Mouse (Mus musculus) forebrain, embryonic 12.5 days (tissue): ENCODE data around the gene Slc29a2. TPM values are rescaled to one million over a fixed set of nuclear protein-coding genes. Genes with fewer than 3 reads are reported as not detected.
"Not testable (repeated sequence)": the region's sequence is repeated elsewhere in the genome, so short reads cannot be mapped to it uniquely, and the experiment has no call there.

Experiments
- ATAC-seq: fragments of 200-750 bp; cut with Nextera tagmentation; 2 replicates; pipeline ENCODE4 v1.8.0; 2017; ENCODE audit warnings: moderate TSS enrichment; ENCODE audit not compliant: low FRiP score
- H3K27ac ChIP-seq: fragments of 300-500 bp; sonication (generic); 2 replicates; pipeline ENCODE4 v1.5.1; 2016; ENCODE audit warnings: mild to moderate bottlenecking
- H3K27me3 ChIP-seq: fragments of 300-500 bp; sonication (generic); 2 replicates; pipeline ENCODE4 v1.6.1; 2016; ENCODE audit warnings: mild to moderate bottlenecking
- H3K36me3 ChIP-seq: fragments of 300-500 bp; sonication (generic); replicated peaks from 2 replicates; pipeline ENCODE4 v1.6.1; 2016; ENCODE audit warnings: mild to moderate bottlenecking
- H3K4me1 ChIP-seq: fragments of 300-500 bp; sonication (generic); 2 replicates; pipeline ENCODE4 v1.6.1; 2016
- H3K4me2 ChIP-seq: fragments of 300-500 bp; sonication (generic); 2 replicates; pipeline ENCODE4 v1.6.1; 2016; ENCODE audit warnings: mild to moderate bottlenecking, moderate library complexity
- H3K4me3 ChIP-seq: fragments of 300-500 bp; sonication (generic); replicated peaks from 2 replicates; pipeline ENCODE4 v1.5.1; 2016; ENCODE audit warnings: mild to moderate bottlenecking
- H3K9ac ChIP-seq: fragments of 300-500 bp; sonication (generic); 2 replicates; pipeline ENCODE4 v1.6.1; 2016; ENCODE audit warnings: mild to moderate bottlenecking
- H3K9me3 ChIP-seq: fragments of 300-500 bp; sonication (generic); 2 replicates; pipeline ENCODE4 v1.6.1; 2016
- WGBS: fragments of 180-500 bp; shearing (Covaris S2); methylation state at CpG from one replicate; pipeline ENCODE4 v1.1.7; 2016; 5-methylcytosine and 5-hydroxymethylcytosine counted together
- polyA plus RNA-seq: library from polyadenylated mRNA; unstranded; fragments of >200 nt; fragmentation: Nextera tagmentation; extraction: Ambion mirVana; gene quantifications from 2 replicates; pipeline ENCODE4 v1.2.1, GENCODE M21; 2016

Gene Slc29a2
- polyA plus RNA-seq, 1 experiment from 2014 or later = 7.2 TPM

DNA sequence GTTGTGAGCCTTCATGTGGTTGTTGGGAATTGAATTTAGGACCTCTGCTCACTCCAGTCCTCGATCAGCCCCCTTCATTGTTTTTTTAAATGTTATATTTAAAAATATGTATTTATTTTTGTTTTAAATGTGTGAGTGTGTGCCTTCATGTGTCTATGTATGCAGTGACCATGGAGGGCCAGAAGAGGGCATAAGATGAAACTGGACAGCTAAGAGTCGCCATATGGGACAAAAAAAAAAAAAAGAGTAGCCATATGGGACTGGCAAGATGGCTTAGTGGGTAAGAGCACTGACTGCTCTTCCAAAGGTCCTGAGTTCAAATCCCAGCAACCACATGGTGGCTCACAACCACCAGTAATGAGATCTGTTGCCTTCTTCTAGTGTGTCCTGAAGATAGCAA is 20.0 kb upstream of the Slc29a2 start:
- ATAC-seq, H3K36me3 ChIP-seq, H3K9ac ChIP-seq, H3K4me3 ChIP-seq, H3K4me2 ChIP-seq, H3K27ac ChIP-seq, H3K9me3 ChIP-seq: not testable (repeated sequence)
- 50% methylated on average over 2 of the region's 2 CpGs for WGBS
- peaks cover 15% of the 10 kb centered on the region for H3K4me1 ChIP-seq
- peaks cover 18% of the 10 kb centered on the region for H3K27me3 ChIP-seq

DNA sequence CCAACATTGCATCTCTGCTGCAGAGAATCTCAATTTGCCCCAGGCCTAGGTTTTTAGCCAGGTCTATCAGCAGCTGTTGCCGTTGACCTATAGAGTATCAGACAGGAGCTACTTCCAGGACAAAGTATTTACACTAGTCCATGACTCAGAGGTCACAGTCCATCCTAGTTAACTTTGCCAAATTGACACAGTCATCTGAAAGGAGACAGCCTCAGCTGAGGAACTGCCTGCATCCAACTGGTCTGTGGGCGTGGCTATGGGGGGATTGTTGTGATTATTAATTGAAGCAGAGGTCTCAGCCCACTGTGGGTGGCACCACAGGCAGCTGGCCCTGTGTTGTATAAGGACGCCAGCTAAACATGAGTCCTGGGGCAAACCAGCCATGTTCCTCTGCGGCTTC is 18.7 kb upstream of the Slc29a2 start:
- Histone ChIP-seq H3K9ac (no peak overlapping the region), H3K4me1 (peaks cover 15% of the 10 kb centered on the region), H3K9me3 (no peaks in the 10 kb centered on the region), H3K27me3 (peaks cover 6% of the 10 kb centered on the region), H3K36me3 (no peaks in the 10 kb centered on the region), H3K4me2 (no peak overlapping the region), H3K4me3 (no peak overlapping the region), H3K27ac (no peak overlapping the region)
- 71% methylated on average over 4 of the region's 4 CpGs for WGBS
- no peak for ATAC-seq

DNA sequence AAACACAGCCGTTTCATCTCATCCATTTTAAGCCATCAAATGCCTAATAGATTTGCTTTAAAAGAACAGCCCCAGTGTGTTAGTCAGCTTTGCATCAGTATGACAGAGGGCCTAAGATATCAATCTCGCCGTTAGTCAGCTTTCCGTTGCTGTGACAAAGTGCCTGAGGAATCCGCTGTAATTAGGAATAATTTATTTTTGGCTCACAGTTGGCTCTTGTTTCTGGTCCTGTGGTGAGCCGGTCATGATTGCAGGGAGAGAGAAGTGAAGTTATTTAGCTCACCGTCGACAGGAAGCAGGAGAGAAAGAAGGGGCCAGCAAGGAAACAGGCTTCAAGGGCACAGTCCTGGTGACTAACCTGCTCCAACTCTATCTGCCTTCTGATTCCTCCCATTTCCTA is 10.5 kb upstream of the Slc29a2 start:
- H3K9ac ChIP-seq = no peak overlapping the region
- no peak overlapping the region for H3K4me2 ChIP-seq
- WGBS = 80% methylated on average over 8 of the region's 8 CpGs
- H3K27me3 ChIP-seq = no peaks in the 10 kb centered on the region; the same call in 1 of the 2 replicates
- H3K9me3 ChIP-seq = no peaks in the 10 kb centered on the region
- H3K4me1 ChIP-seq = peaks cover 5% of the 10 kb centered on the region; the same call in 1 of the 2 replicates
- H3K36me3 ChIP-seq = no peaks in the 10 kb centered on the region
- no peak overlapping the region for H3K4me3 ChIP-seq
- no peak for ATAC-seq
- H3K27ac ChIP-seq = no peak overlapping the region

- peaks cover 5% of the 10 kb centered on the region; the same call in 1 of the 2 replicates for H3K4me1 ChIP-seq
- H3K27me3 ChIP-seq = no peaks in the 10 kb centered on the region; the same call in 1 of the 2 replicates
- no peak overlapping the region for H3K9ac ChIP-seq
- H3K9me3 ChIP-seq = no peaks in the 10 kb centered on the region
- H3K27ac ChIP-seq = no peak overlapping the region
- no peak for ATAC-seq
- no peak overlapping the region for H3K4me2 ChIP-seq
- 16% methylated on average over 8 of the region's 8 CpGs for WGBS
- H3K36me3 ChIP-seq = no peaks in the 10 kb centered on the region
- H3K4me3 ChIP-seq = no peak overlapping the region
These were observed 8.7 kb upstream of the Slc29a2 start for GRCm38 (mm10) chr19:5014961-5015398.

DNA sequence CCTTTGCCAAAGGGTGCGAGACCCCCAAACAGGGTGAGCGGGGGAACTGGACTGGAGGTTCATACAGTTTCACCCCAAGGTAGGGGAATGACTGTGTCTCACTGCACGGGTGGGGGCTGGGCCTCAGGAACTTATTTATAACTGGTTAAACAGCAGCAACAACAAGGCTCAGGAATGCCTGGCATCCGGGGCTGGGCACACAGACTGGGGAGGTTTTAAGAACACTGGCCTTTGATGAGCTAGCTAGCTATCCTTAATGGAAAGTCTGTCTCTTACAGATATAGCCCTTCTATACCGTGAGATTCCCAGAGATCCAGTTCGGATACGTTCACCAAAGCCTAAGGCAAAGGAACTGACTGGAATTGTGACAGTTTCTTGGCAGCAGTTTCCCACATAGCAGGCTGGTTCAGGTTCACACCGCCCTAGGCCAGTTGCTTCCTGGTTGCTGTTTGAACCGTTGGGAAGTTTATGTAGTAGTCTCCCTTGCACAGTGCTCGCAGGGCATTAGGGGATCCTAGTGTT is 7.4 kb upstream of the Slc29a2 start:
- no peak overlapping the region for H3K4me2 ChIP-seq
- peaks cover 5% of the 10 kb centered on the region; the same call in 1 of the 2 replicates for H3K4me1 ChIP-seq
- WGBS = 50% methylated on average over 10 of the region's 10 CpGs
- no peak for ATAC-seq
- H3K36me3 ChIP-seq = no peaks in the 10 kb centered on the region
- H3K27me3 ChIP-seq = no peaks in the 10 kb centered on the region
- 0 out of 2 replicates have a peak overlapping the region, but pooled peaks have one; percentile 36 for H3K27ac ChIP-seq
- no peak overlapping the region for H3K4me3 ChIP-seq
- H3K9ac ChIP-seq = no peak overlapping the region; the same call in 1 of the 2 replicates
- H3K9me3 ChIP-seq = no peaks in the 10 kb centered on the region

DNA sequence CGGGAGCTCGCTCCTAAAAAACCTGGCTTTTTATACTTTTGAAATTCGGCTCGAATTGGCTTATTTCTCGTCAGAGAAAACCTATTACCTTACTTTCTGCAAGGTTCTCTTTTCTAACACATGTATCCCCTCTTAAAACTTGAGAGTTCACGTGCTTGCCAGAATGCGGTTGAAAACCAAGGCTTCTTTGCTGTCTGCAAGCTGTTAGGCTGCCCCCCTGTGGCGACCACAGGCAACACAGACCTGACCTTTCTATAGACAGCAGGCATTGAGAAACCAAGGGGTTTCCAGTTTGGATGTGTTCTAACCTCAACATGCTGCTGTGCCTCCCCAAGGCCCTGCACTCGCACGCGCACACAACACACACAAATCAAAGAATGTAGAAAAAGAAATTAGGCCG is 6.9 kb upstream of the Slc29a2 start:
- peaks cover 5% of the 10 kb centered on the region; the same call in 1 of the 2 replicates for H3K4me1 ChIP-seq
- no peaks in the 10 kb centered on the region for H3K9me3 ChIP-seq
- ATAC-seq = no peak
- no peak overlapping the region for H3K4me3 ChIP-seq
- H3K4me2 ChIP-seq = no peak overlapping the region
- no peaks in the 10 kb centered on the region for H3K36me3 ChIP-seq
- no peaks in the 10 kb centered on the region for H3K27me3 ChIP-seq
- no peak overlapping the region; the same call in 1 of the 2 replicates for H3K9ac ChIP-seq
- no peak overlapping the region for H3K27ac ChIP-seq
- WGBS = 24% methylated on average over 12 of the region's 12 CpGs

- H3K36me3 ChIP-seq = no peaks in the 10 kb centered on the region
- peaks cover 5% of the 10 kb centered on the region; the same call in 1 of the 2 replicates for H3K4me1 ChIP-seq
- no peak overlapping the region for H3K4me3 ChIP-seq
- no peak overlapping the region for H3K9ac ChIP-seq
- H3K27me3 ChIP-seq = no peaks in the 10 kb centered on the region
- no peak overlapping the region for H3K27ac ChIP-seq
- H3K9me3 ChIP-seq = no peaks in the 10 kb centered on the region
- H3K4me2 ChIP-seq = no peak overlapping the region
- ATAC-seq = no peak
- 89% methylated on average over 4 of the region's 4 CpGs for WGBS
These were observed 6.0 kb upstream of the Slc29a2 start for GRCm38 (mm10) chr19:5017611-5018010.

- H3K9me3 ChIP-seq = no peaks in the 10 kb centered on the region
- H3K4me2 ChIP-seq = no peak overlapping the region
- ATAC-seq = no peak
- no peaks in the 10 kb centered on the region for H3K36me3 ChIP-seq
- no peak overlapping the region for H3K9ac ChIP-seq
- no peaks in the 10 kb centered on the region for H3K27me3 ChIP-seq
- no peak overlapping the region for H3K27ac ChIP-seq
- WGBS = 76% methylated on average over 3 of the region's 3 CpGs
- H3K4me1 ChIP-seq = peaks cover 5% of the 10 kb centered on the region; the same call in 1 of the 2 replicates
- no peak overlapping the region for H3K4me3 ChIP-seq
These were observed 5.5 kb upstream of the Slc29a2 start for GRCm38 (mm10) chr19:5018191-5018590.

DNA sequence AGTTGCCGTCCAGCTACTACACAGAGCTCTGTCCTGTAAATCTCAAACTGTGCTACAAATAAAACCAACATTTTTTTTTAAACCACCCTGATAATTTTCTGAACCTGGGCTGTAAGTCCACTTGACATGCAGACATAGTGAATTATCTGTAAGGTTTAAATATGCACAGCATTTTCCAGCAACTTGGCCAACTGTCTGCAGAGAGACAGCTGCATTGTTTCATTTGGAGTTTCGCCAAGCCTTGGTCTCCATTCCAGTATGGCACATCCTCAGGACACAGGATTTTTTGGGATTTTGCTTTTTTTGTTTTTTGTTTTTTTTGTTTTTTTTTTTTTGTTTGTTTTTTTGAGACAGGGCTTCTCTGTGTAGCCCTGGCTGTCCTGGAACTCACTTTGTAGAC is 2.2 kb upstream of the Slc29a2 start:
- ATAC-seq = no peak
- Histone ChIP-seq H3K4me3 (no peak overlapping the region), H3K9me3 (no peaks in the 10 kb centered on the region), H3K9ac (no peak overlapping the region), H3K36me3 (0 out of 2 replicates have a peak, but pooled peaks cover 3% of the 10 kb centered on the region), H3K27ac (no peak overlapping the region), H3K4me2 (no peak overlapping the region), H3K27me3 (no peaks in the 10 kb centered on the region), H3K4me1 (peaks cover 12% of the 10 kb centered on the region)
- WGBS = 86% methylated on average over 2 of the region's 2 CpGs

DNA sequence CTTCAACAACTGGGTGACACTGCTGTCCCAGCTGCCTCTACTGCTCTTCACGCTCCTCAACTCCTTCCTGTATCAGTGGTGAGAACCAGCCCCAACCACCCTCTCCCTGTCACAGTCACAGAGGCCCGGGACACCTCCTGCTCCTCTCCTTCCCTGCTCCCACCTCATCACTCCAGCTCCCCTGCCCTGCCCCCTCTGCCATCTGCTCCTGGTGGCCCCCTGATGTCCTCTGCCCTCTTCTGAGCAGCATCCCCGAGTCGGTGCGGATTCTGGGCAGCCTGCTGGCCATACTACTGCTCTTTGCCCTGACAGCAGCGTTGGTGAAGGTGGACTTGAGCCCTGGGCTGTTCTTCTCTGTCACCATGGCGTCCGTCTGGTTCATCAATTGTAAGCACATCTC is 2.5 kb downstream of the Slc29a2 start:
- ATAC-seq = no peak
- 94% methylated on average over 8 of the region's 8 CpGs for WGBS
- H3K9me3 ChIP-seq = no peaks in the 10 kb centered on the region

DNA sequence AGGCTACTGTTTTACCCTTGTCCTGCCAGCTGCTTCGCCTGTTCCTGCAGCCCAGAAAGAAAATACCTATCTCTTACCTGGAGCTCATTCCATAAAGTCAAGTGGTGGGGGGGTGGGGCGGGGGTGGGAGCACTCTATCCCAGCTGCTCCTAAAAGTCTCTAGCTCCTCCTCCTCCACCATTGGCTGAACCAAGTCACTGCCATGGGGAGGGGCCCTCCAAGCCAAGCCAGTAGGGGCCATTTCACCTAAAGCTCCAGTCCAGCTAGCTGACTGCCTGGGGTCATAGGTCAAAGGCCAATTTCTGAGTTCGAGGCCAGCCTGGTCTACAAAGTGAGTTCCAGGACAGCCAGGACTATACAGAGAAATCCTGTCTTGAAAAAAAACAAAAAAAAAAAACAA is 9.0 kb downstream of the Slc29a2 start:
- no peak overlapping the region for H3K27ac ChIP-seq
- peaks cover 36% of the 10 kb centered on the region for H3K36me3 ChIP-seq
- H3K4me1 ChIP-seq = peaks cover 6% of the 10 kb centered on the region
- no peak overlapping the region for H3K9ac ChIP-seq
- ATAC-seq = no peak
- H3K4me3 ChIP-seq = no peak overlapping the region
- H3K4me2 ChIP-seq = no peak overlapping the region
- H3K27me3 ChIP-seq = no peaks in the 10 kb centered on the region
- 85% methylated on average over 3 of the region's 3 CpGs for WGBS
- H3K9me3 ChIP-seq = no peaks in the 10 kb centered on the region

More for the DNA sequence above, 2.5 kb downstream of the Slc29a2 start:
- peaks cover 43% of the 10 kb centered on the region for H3K36me3 ChIP-seq
- H3K4me3 ChIP-seq = no peak overlapping the region
- H3K27ac ChIP-seq = no peak overlapping the region
- no peaks in the 10 kb centered on the region for H3K27me3 ChIP-seq
- H3K4me1 ChIP-seq = peaks cover 11% of the 10 kb centered on the region; the same call in 1 of the 2 replicates
- no peak overlapping the region for H3K4me2 ChIP-seq
- no peak overlapping the region for H3K9ac ChIP-seq

DNA sequence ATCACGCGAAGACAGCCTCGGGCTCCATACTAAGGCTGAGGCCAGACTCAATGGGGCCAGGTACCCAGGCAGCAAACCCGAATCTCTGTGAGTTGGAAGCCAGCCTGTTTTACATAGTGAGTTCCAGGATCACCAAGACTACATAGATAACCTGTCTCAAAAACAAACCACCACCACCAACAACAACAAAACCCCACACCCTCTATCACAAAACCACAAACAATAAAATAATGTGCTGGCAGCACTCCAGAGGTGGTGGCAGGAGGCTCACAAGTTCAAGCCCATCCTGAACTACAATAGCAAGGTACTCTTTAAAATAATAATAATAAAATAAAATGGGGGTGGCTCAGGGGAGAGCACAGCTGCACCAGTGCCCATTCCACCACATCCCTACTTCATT is 12.9 kb downstream of the Slc29a2 start:
- Histone ChIP-seq H3K9me3 (no peaks in the 10 kb centered on the region), H3K4me2 (no peak overlapping the region), H3K27me3 (no peaks in the 10 kb centered on the region), H3K4me1 (peaks cover 29% of the 10 kb centered on the region), H3K36me3 (peaks cover under 1% of the 10 kb centered on the region; the same call in 1 of the 2 replicates), H3K9ac (no peak overlapping the region), H3K27ac (no peak overlapping the region), H3K4me3 (no peak overlapping the region)
- ATAC-seq = no peak
- 82% methylated on average over 4 of the region's 4 CpGs for WGBS
